Mouse (Mus musculus) thymus, adult 2 months (tissue): ENCODE measurements around the gene Olfml2b.

Experiments used
- CTCF ChIP-seq: fragments of 200-500 bp; IDR thresholded peaks from 2 replicates; pipeline ENCODE4 v1.5.1; 2012; ENCODE audit warnings: mild to moderate bottlenecking, control low read depth, low read length, moderate library complexity, borderline replicate concordance; ENCODE audit not compliant: control insufficient read depth, poor library complexity, insufficient read depth; ENCODE audit errors: extremely low read depth
- POLR2A ChIP-seq: fragments of 200-500 bp; IDR thresholded peaks from 2 replicates; pipeline ENCODE4 v1.6.1; 2012; ENCODE audit warnings: mild to moderate bottlenecking, low read length, control low read depth, moderate library complexity; ENCODE audit not compliant: control insufficient read depth, poor library complexity, insufficient read depth; ENCODE audit errors: extremely low read depth

DNA sequence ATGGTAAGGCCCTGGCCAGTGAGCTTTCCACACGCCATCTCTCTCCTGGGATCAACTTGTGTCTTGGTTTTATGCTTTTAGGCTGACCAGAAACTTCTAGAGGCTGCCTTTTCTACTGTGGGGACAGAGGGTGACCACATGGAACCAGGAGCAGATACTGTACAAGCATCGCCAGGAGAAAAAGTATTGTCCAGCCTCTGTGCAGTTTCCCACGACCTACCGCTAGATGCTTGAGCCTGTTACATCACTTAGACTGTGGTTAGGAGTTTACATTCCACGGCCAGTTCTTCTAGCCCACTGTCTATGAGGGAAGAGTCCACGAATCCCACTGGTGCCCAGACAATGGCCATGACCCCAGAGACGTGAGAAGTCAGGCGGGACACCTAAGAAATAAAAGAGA, 57.2 kb downstream of the Olfml2b start:
- TF ChIP-seq CTCF = no peak
- no peak for TF ChIP-seq POLR2A
